Mouse (Mus musculus): Measurements from ENCODE around the gene Gdf15. TPM values are rescaled to one million over a fixed set of nuclear protein-coding genes. Genes with fewer than 3 reads are reported as not detected.

Gene Gdf15
- polyA plus RNA-seq, 1 experiment from 2014 or later, result 1.3 TPM

GRCm38 (mm10) chr8:70654121-70654520 is 21.9 kb upstream of the Gdf15 start:
- Histone ChIP-seq H3K27me3 (replicated peaks; ENCODE audit: insufficient read depth, low read length) (no peaks in the 10 kb centered on the region), H3K4me2 (replicated peaks; ENCODE audit: low read depth, low read length) (no peak overlapping the region), H3K27ac (ENCODE audit: low read length) (no peak overlapping the region), H3K4me3 (ENCODE audit: low read depth, low read length) (no peak overlapping the region), H3K4me1 (ENCODE audit: insufficient read depth, low read depth, low read length) (peaks cover 18% of the 10 kb centered on the region; the same call in 1 of the 2 replicates), H3K36me3 (ENCODE audit: insufficient read depth, low read length) (peaks cover 29% of the 10 kb centered on the region), H3K9me3 (ENCODE audit: low read length) (no peaks in the 10 kb centered on the region), H3K9ac (replicated peaks; ENCODE audit: low read depth) (no peak overlapping the region)
- TF ChIP-seq EP300 (IDR thresholded peaks at IDR 0.05), result no peak
- no peak for TF ChIP-seq CTCF (IDR thresholded peaks at IDR 0.05)
- ATAC-seq (no peak), DNase-seq (ENCODE audit: low spot score) (no peak)
- 48% methylated on average over 1 of the region's 1 CpGs for WGBS

- H3K36me3 ChIP-seq (ENCODE audit: insufficient read depth, low read length), result peaks cover 29% of the 10 kb centered on the region
- H3K27me3 ChIP-seq (replicated peaks; ENCODE audit: insufficient read depth, low read length), result no peaks in the 10 kb centered on the region
- TF ChIP-seq EP300 (IDR thresholded peaks at IDR 0.05) (peak; percentile 67), CTCF (IDR thresholded peaks at IDR 0.05) (peak; percentile 87)
- no peaks in the 10 kb centered on the region for H3K9me3 ChIP-seq (ENCODE audit: low read length)
- no peak overlapping the region for H3K27ac ChIP-seq (ENCODE audit: low read length)
- 43% methylated on average over 2 of the region's 2 CpGs for WGBS
- H3K4me2 ChIP-seq (replicated peaks; ENCODE audit: low read depth, low read length), result no peak overlapping the region
- H3K4me1 ChIP-seq (ENCODE audit: insufficient read depth, low read depth, low read length), result peaks cover 15% of the 10 kb centered on the region; the same call in 1 of the 2 replicates
- H3K4me3 ChIP-seq (ENCODE audit: low read depth, low read length), result no peak overlapping the region
- ATAC-seq, result peak; percentile 31; the same call in 1 of the 2 replicates
- no peak overlapping the region for H3K9ac ChIP-seq (replicated peaks; ENCODE audit: low read depth)
- peak; percentile 81 for DNase-seq (ENCODE audit: low spot score)
Measured at GRCm38 (mm10) chr8:70653226-70653625, 21.0 kb upstream of the Gdf15 start.

- WGBS, result 94% methylated on average over 17 of the region's 17 CpGs
- Histone ChIP-seq H3K36me3 (ENCODE audit: insufficient read depth, low read length) (peaks cover 20% of the 10 kb centered on the region), H3K4me2 (replicated peaks; ENCODE audit: low read depth, low read length) (no peak overlapping the region), H3K4me3 (ENCODE audit: low read depth, low read length) (no peak overlapping the region), H3K9ac (replicated peaks; ENCODE audit: low read depth) (no peak overlapping the region), H3K27ac (ENCODE audit: low read length) (no peak overlapping the region), H3K9me3 (ENCODE audit: low read length) (no peaks in the 10 kb centered on the region), H3K4me1 (ENCODE audit: insufficient read depth, low read depth, low read length) (peaks cover 26% of the 10 kb centered on the region; the same call in 1 of the 2 replicates), H3K27me3 (replicated peaks; ENCODE audit: insufficient read depth, low read length) (no peaks in the 10 kb centered on the region)
- ATAC-seq (no peak), DNase-seq (ENCODE audit: low spot score) (no peak)
- no peak for TF ChIP-seq CTCF (IDR thresholded peaks at IDR 0.05)
- no peak for TF ChIP-seq EP300 (IDR thresholded peaks at IDR 0.05)
Measured at GRCm38 (mm10) chr8:70650351-70650750, 18.1 kb upstream of the Gdf15 start.

GRCm38 (mm10) chr8:70649324-70649723 is 17.1 kb upstream of the Gdf15 start:
- Histone ChIP-seq H3K4me1 (ENCODE audit: insufficient read depth, low read depth, low read length) (peaks cover 26% of the 10 kb centered on the region; the same call in 1 of the 2 replicates), H3K4me3 (ENCODE audit: low read depth, low read length) (no peak overlapping the region), H3K27me3 (replicated peaks; ENCODE audit: insufficient read depth, low read length) (no peaks in the 10 kb centered on the region), H3K27ac (ENCODE audit: low read length) (peak overlapping the region; percentile 34; the same call in 1 of the 2 replicates), H3K9me3 (ENCODE audit: low read length) (no peaks in the 10 kb centered on the region), H3K36me3 (ENCODE audit: insufficient read depth, low read length) (peaks cover 20% of the 10 kb centered on the region), H3K9ac (replicated peaks; ENCODE audit: low read depth) (no peak overlapping the region), H3K4me2 (replicated peaks; ENCODE audit: low read depth, low read length) (no peak overlapping the region)
- DNase-seq (ENCODE audit: low spot score) (peak; percentile 93), ATAC-seq (peak; percentile 85)
- WGBS, result 15% methylated on average over 4 of the region's 4 CpGs
- TF ChIP-seq CTCF (IDR thresholded peaks at IDR 0.05), result peak; percentile 5; the same call in 1 of the 2 replicates
- peak; percentile 82 for TF ChIP-seq EP300 (IDR thresholded peaks at IDR 0.05)

GRCm38 (mm10) chr8:70648921-70649320 is 16.7 kb upstream of the Gdf15 start:
- Histone ChIP-seq H3K4me1 (ENCODE audit: insufficient read depth, low read depth, low read length) (peaks cover 26% of the 10 kb centered on the region; the same call in 1 of the 2 replicates), H3K4me3 (ENCODE audit: low read depth, low read length) (no peak overlapping the region), H3K9me3 (ENCODE audit: low read length) (no peaks in the 10 kb centered on the region), H3K9ac (replicated peaks; ENCODE audit: low read depth) (no peak overlapping the region), H3K4me2 (replicated peaks; ENCODE audit: low read depth, low read length) (no peak overlapping the region), H3K27me3 (replicated peaks; ENCODE audit: insufficient read depth, low read length) (no peaks in the 10 kb centered on the region), H3K27ac (ENCODE audit: low read length) (peak overlapping the region; percentile 34), H3K36me3 (ENCODE audit: insufficient read depth, low read length) (peaks cover 20% of the 10 kb centered on the region)
- ATAC-seq, result peak; percentile 14
- 50% methylated on average over 3 of the region's 3 CpGs for WGBS
- no peak for DNase-seq (ENCODE audit: low spot score)
- TF ChIP-seq CTCF (IDR thresholded peaks at IDR 0.05) (no peak), EP300 (IDR thresholded peaks at IDR 0.05) (no peak)

- peaks cover 20% of the 10 kb centered on the region for H3K36me3 ChIP-seq (ENCODE audit: insufficient read depth, low read length)
- H3K4me3 ChIP-seq (ENCODE audit: low read depth, low read length), result no peak overlapping the region
- H3K27ac ChIP-seq (ENCODE audit: low read length), result no peak overlapping the region
- WGBS, result 28% methylated on average over 1 of the region's 1 CpGs
- no peaks in the 10 kb centered on the region for H3K9me3 ChIP-seq (ENCODE audit: low read length)
- DNase-seq (ENCODE audit: low spot score) (no peak), ATAC-seq (no peak)
- TF ChIP-seq EP300 (IDR thresholded peaks at IDR 0.05), result no peak
- TF ChIP-seq CTCF (IDR thresholded peaks at IDR 0.05), result no peak
- peaks cover 26% of the 10 kb centered on the region; the same call in 1 of the 2 replicates for H3K4me1 ChIP-seq (ENCODE audit: insufficient read depth, low read depth, low read length)
- no peaks in the 10 kb centered on the region for H3K27me3 ChIP-seq (replicated peaks; ENCODE audit: insufficient read depth, low read length)
- H3K4me2 ChIP-seq (replicated peaks; ENCODE audit: low read depth, low read length), result no peak overlapping the region
- no peak overlapping the region for H3K9ac ChIP-seq (replicated peaks; ENCODE audit: low read depth)
Measured at GRCm38 (mm10) chr8:70648164-70648442, 15.8 kb upstream of the Gdf15 start.

Data from lung, postnatal 0 days (tissue).